Mouse (Mus musculus): Measurements from ENCODE around the gene Arhgef18. TPM values are rescaled to one million over a fixed set of nuclear protein-coding genes. Genes with fewer than 3 reads are reported as not detected.

Arhgef18 gene
- polyA plus RNA-seq, 1 experiment from 2014 or later, result 1.8 TPM

DNA sequence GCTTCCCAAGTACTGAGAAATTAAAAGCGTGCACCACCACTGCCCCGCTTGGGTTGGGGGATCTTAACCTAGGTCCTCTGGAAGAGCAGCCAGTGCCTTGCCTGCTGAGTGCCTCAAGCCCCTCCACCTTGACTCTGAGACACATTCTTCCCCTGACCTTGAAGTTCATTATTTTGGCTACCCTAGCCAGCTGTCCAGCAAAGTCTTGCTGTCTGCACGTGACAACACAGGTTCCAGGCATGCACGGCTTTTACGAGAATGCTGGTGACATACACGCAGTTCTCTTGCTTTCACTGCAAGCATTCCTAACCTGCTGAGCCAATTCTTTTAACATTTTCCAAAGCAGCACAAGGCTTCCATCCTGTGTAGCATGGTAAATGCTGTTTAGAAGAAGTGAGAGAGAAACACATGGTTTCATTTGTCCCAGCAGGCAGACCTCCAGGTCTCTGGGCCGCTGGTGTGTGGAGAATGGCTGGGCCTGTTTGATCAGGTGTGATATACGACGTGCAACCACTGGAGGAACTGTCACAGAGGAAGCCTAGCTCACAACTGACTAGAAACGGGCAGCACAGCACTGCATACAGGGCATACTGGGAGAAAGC, 27.4 kb downstream of the Arhgef18 start:
- H3K9ac ChIP-seq, result no peak overlapping the region
- no peak overlapping the region for H3K4me3 ChIP-seq (replicated peaks)
- H3K27me3 ChIP-seq, result no peaks in the 10 kb centered on the region
- H3K9me3 ChIP-seq (replicated peaks), result no peaks in the 10 kb centered on the region
- H3K36me3 ChIP-seq (replicated peaks), result no peaks in the 10 kb centered on the region
- no peak for ATAC-seq (ENCODE audit: insufficient read depth)
- H3K4me2 ChIP-seq, result no peak overlapping the region
- H3K27ac ChIP-seq (replicated peaks), result no peak overlapping the region
- peaks cover 13% of the 10 kb centered on the region for H3K4me1 ChIP-seq (replicated peaks)
- 80% methylated on average over 10 of the region's 10 CpGs for WGBS (ENCODE audit: insufficient replicate concordance)

DNA sequence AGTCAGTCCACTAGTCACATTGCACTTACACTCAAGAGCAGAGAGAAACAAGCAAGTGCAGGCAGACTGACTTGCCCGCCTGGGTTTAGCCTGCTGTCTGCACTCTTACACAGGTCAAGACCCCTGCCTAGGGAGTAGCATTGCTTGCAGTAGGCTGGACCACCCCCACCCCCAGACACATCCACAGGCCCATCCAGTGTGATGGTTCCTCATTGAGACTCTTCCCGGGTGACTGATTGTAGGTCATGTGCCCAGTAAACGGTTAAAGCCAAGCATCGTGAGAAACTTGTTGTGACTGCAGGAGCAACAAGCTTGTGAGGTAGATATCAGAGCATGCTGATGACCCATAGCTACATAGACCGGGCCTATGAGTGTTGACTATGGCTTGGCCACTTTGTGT, 28.7 kb downstream of the Arhgef18 start:
- H3K27me3 ChIP-seq, result no peaks in the 10 kb centered on the region
- H3K9me3 ChIP-seq (replicated peaks), result no peaks in the 10 kb centered on the region
- H3K4me2 ChIP-seq, result no peak overlapping the region
- no peaks in the 10 kb centered on the region for H3K36me3 ChIP-seq (replicated peaks)
- H3K27ac ChIP-seq (replicated peaks), result no peak overlapping the region
- no peak for ATAC-seq (ENCODE audit: insufficient read depth)
- no peak overlapping the region for H3K4me3 ChIP-seq (replicated peaks)
- WGBS (ENCODE audit: insufficient replicate concordance), result 68% methylated on average over 5 of the region's 5 CpGs
- H3K4me1 ChIP-seq (replicated peaks), result peaks cover 2% of the 10 kb centered on the region; the same call in 1 of the 2 replicates
- H3K9ac ChIP-seq, result no peak overlapping the region

DNA sequence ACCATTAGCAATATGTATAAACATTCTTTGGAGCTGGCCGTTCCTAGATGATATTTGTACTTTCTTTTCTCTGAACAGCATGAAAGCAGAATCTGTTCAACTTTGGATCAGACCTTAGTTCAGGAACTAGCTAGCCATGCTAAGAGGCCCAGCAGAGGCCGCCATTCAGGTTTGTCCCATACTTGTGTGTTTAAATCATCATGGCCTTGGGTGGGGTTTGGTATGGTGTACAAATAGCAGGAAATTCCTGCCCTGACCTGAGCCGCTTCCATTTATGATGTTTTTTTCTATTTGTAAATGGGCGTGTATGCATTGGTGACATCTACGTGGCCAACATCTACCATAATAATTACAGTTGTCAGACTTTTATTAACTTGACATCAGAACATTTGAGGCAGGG, 32.4 kb downstream of the Arhgef18 start:
- no peak for ATAC-seq (ENCODE audit: insufficient read depth)
- Histone ChIP-seq H3K4me1 (replicated peaks) (no peaks in the 10 kb centered on the region), H3K36me3 (replicated peaks) (peaks cover 34% of the 10 kb centered on the region), H3K9ac (no peak overlapping the region), H3K4me3 (replicated peaks) (no peak overlapping the region), H3K4me2 (no peak overlapping the region), H3K9me3 (replicated peaks) (no peaks in the 10 kb centered on the region), H3K27me3 (no peaks in the 10 kb centered on the region), H3K27ac (replicated peaks) (no peak overlapping the region)
- WGBS (ENCODE audit: insufficient replicate concordance), result 79% methylated on average over 5 of the region's 5 CpGs

DNA sequence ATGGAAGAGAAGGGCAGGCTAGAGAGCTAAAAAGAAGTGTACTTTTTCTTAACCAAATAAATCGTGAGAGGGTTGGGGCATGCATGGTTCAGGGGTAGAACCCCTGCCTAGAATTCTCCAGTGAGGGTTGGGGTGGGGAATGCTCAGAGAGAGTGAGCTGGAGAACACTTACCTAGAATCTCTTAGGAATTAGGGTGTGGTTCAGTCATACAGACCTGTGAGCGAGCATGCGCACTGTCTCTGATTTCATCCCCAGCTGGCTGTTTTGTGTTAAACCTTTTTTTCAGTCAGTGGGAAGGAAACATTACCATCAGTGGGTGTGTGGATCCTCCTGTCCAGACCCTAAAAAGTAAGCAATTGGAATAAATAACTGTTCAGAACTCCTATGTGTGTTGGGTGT, 33.4 kb downstream of the Arhgef18 start:
- H3K36me3 ChIP-seq (replicated peaks), result peaks cover 39% of the 10 kb centered on the region
- H3K4me2 ChIP-seq, result no peak overlapping the region
- no peaks in the 10 kb centered on the region for H3K4me1 ChIP-seq (replicated peaks)
- WGBS (ENCODE audit: insufficient replicate concordance), result 71% methylated on average over 3 of the region's 3 CpGs
- H3K9ac ChIP-seq, result no peak overlapping the region
- H3K27ac ChIP-seq (replicated peaks), result no peak overlapping the region
- H3K9me3 ChIP-seq (replicated peaks), result no peaks in the 10 kb centered on the region
- ATAC-seq (ENCODE audit: insufficient read depth), result no peak
- H3K4me3 ChIP-seq (replicated peaks), result no peak overlapping the region
- H3K27me3 ChIP-seq, result no peaks in the 10 kb centered on the region

DNA sequence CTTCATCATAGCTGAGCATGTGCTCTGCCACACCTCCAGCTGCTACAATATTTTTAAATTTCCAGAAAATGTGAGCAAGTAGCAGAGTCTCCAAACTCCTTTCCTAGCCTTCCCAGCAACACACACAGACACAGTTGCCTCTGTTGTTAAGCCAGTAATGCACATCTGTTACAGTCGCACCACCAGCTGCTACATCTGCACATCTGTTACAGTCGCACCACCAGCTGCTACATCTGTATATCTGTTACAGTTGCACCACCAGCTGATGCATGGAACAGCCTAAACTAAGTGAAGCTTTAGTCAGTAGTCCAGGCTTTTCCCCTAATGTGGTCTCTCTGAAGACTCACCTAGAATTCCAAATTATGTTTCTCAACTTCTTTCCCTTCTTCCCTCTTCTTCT, 35.6 kb downstream of the Arhgef18 start:
- Histone ChIP-seq H3K36me3 (replicated peaks) (peaks cover 59% of the 10 kb centered on the region), H3K9me3 (replicated peaks) (no peaks in the 10 kb centered on the region), H3K4me3 (replicated peaks) (no peak overlapping the region), H3K27me3 (no peaks in the 10 kb centered on the region), H3K27ac (replicated peaks) (no peak overlapping the region), H3K4me2 (no peak overlapping the region), H3K4me1 (replicated peaks) (no peaks in the 10 kb centered on the region), H3K9ac (no peak overlapping the region)
- ATAC-seq (ENCODE audit: insufficient read depth), result no peak
- 68% methylated on average over 2 of the region's 2 CpGs for WGBS (ENCODE audit: insufficient replicate concordance)

DNA sequence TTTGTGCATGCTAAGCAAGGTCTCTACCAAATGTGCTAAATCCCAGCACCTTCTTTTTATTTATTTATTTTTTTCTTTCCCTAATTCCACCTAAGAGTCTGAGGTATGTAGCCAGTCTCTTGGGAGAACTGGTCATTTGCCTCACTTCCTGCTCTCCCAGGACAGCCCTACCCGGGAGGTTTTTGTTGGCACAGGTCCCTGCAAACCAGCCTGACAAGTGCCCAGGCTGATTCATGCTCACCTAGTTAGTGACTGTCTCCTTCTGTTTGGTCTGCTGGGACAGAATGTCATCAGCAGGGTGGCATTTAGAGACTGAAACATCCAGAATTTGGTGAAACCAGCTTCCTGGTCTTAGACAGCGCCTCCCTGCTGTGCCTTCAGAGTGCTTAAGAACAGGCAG, 37.2 kb downstream of the Arhgef18 start:
- no peak overlapping the region for H3K9ac ChIP-seq
- 70% methylated on average over 2 of the region's 2 CpGs for WGBS (ENCODE audit: insufficient replicate concordance)
- H3K4me1 ChIP-seq (replicated peaks), result no peaks in the 10 kb centered on the region
- peaks cover 71% of the 10 kb centered on the region for H3K36me3 ChIP-seq (replicated peaks)
- ATAC-seq (ENCODE audit: insufficient read depth), result no peak
- no peak overlapping the region for H3K27ac ChIP-seq (replicated peaks)
- no peak overlapping the region for H3K4me3 ChIP-seq (replicated peaks)
- no peaks in the 10 kb centered on the region for H3K9me3 ChIP-seq (replicated peaks)
- no peak overlapping the region for H3K4me2 ChIP-seq
- no peaks in the 10 kb centered on the region for H3K27me3 ChIP-seq

DNA sequence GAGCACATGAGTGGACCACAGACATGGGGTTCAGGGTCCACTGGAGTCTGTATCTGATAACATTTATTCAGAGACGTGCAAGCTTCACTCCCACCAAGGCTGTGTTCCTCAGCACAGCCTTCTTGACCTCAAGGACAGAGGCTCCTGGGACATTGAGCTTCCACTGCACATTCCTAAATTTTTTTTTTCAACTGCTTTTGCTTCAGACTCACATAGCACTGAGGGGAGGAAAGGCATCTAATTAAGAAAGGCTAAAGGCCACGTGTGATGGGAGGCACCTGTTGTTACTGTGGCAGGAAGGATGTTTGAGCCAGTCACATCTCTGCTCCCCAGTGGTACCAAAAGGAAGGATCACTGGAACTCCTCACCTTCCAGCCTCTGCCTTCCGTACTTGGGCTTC, 38.3 kb downstream of the Arhgef18 start:
- Histone ChIP-seq H3K9ac (no peak overlapping the region), H3K27me3 (no peaks in the 10 kb centered on the region), H3K4me1 (replicated peaks) (no peaks in the 10 kb centered on the region), H3K4me3 (replicated peaks) (no peak overlapping the region), H3K36me3 (replicated peaks) (peaks cover 81% of the 10 kb centered on the region), H3K4me2 (no peak overlapping the region), H3K9me3 (replicated peaks) (no peaks in the 10 kb centered on the region), H3K27ac (replicated peaks) (no peak overlapping the region)
- no peak for ATAC-seq (ENCODE audit: insufficient read depth)
- 72% methylated on average over 3 of the region's 3 CpGs for WGBS (ENCODE audit: insufficient replicate concordance)

DNA sequence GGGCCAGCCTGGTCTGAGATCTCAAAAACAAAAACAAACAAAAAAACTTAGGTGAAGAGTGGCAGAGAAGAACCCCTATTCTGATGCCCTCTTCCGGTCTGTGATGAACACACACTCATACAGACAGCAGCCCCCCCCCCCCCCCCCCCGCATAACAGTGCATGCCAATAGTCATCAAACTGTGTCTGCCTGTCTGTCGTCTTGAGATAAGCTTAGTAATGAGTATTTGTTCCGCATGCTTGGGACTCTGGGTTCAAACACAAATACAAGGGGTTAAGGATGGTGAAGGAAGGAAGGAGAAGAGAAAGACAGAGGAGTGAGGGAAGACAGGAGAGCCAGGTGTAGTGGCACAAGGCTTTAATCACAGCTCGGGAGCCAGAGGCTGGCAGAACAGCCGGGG, 43.7 kb downstream of the Arhgef18 start:
- H3K4me1 ChIP-seq (replicated peaks), result 0 out of 2 replicates have a peak, but pooled peaks cover 3% of the 10 kb centered on the region
- no peak overlapping the region for H3K27ac ChIP-seq (replicated peaks)
- H3K9ac ChIP-seq, result no peak overlapping the region
- H3K9me3 ChIP-seq (replicated peaks), result no peaks in the 10 kb centered on the region
- 0 out of 2 replicates have a peak, but pooled peaks have one; percentile 37 for ATAC-seq (ENCODE audit: insufficient read depth)
- no peak overlapping the region for H3K4me2 ChIP-seq
- H3K36me3 ChIP-seq (replicated peaks), result peaks cover 87% of the 10 kb centered on the region
- no peaks in the 10 kb centered on the region for H3K27me3 ChIP-seq
- WGBS (ENCODE audit: insufficient replicate concordance), result 41% methylated on average over 6 of the region's 6 CpGs
- H3K4me3 ChIP-seq (replicated peaks), result no peak overlapping the region

DNA sequence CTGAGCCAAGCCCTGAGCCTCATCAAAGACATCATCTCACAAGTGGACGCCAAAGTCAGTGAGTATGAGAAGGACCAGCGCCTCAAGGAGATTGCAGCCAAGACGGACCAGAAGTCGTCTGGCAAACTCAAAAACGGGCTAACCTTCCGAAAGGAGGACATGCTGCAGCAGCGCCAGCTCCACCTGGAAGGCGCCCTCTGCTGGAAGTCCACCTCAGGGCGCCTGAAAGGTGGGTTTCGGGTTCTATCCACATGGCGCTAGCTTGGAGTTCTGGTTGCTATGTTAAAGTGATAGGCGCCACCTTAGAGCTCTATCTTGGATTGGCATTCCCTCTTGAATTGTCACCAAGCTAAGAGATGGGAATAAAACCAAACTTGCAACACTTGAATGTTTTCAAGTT, 46.7 kb downstream of the Arhgef18 start:
- ATAC-seq (ENCODE audit: insufficient read depth), result no peak
- Histone ChIP-seq H3K27me3 (no peaks in the 10 kb centered on the region), H3K36me3 (replicated peaks) (peaks cover 67% of the 10 kb centered on the region), H3K4me2 (no peak overlapping the region), H3K27ac (replicated peaks) (no peak overlapping the region), H3K4me1 (replicated peaks) (0 out of 2 replicates have a peak, but pooled peaks cover 3% of the 10 kb centered on the region), H3K9ac (no peak overlapping the region), H3K4me3 (replicated peaks) (no peak overlapping the region), H3K9me3 (replicated peaks) (no peaks in the 10 kb centered on the region)
- WGBS (ENCODE audit: insufficient replicate concordance), result 71% methylated on average over 12 of the region's 12 CpGs

DNA sequence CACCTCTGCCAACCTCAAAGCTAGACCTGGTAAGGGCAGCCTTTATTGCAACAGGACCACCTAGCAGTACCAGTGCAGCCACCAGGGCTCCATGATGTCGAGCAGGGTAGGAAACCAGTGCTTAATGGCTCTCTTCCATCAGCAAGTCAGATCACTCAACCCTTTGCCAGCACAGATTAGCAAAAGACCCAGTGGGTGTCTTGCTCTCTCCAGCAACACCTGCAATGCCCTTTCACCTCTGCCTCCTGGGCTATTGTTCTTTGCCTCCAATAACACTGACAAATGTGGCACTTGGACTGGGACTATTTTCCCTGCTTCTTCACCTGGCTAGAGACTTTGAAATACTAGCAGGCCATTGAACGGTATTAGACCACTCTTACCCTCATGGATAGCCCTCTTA, 56.4 kb downstream of the Arhgef18 start:
- no peak overlapping the region for H3K9ac ChIP-seq
- no peaks in the 10 kb centered on the region for H3K9me3 ChIP-seq (replicated peaks)
- H3K4me2 ChIP-seq, result no peak overlapping the region
- H3K4me1 ChIP-seq (replicated peaks), result no peaks in the 10 kb centered on the region
- no peaks in the 10 kb centered on the region for H3K27me3 ChIP-seq
- peaks cover 73% of the 10 kb centered on the region for H3K36me3 ChIP-seq (replicated peaks)
- no peak for ATAC-seq (ENCODE audit: insufficient read depth)
- WGBS (ENCODE audit: insufficient replicate concordance), result 70% methylated on average over 2 of the region's 2 CpGs
- H3K4me3 ChIP-seq (replicated peaks), result no peak overlapping the region
- no peak overlapping the region for H3K27ac ChIP-seq (replicated peaks)

DNA sequence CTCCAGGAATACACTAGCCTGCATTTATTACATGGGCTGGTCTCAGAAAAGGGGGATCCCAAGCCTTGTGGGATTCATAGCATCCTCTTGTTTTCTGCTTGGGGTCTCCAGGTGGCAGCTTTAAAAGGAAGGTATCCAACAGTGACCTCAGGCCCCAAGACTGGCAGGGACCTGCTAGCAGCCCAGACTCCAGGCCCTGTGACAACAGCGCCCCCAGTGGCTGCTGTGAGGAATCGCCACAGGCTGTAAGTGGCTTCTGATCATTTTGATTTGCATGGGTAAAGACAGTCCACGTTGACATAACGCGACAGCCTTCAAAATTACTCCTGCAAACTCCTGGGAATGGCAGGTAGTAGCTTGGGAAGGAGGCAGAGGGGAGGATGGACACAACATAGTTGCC, 57.9 kb downstream of the Arhgef18 start:
- ATAC-seq (ENCODE audit: insufficient read depth), result no peak
- Histone ChIP-seq H3K36me3 (replicated peaks) (peaks cover 85% of the 10 kb centered on the region), H3K27ac (replicated peaks) (no peak overlapping the region), H3K9ac (no peak overlapping the region), H3K4me1 (replicated peaks) (no peaks in the 10 kb centered on the region), H3K4me3 (replicated peaks) (no peak overlapping the region), H3K4me2 (no peak overlapping the region), H3K9me3 (replicated peaks) (no peaks in the 10 kb centered on the region), H3K27me3 (no peaks in the 10 kb centered on the region)
- 36% methylated on average over 5 of the region's 5 CpGs for WGBS (ENCODE audit: insufficient replicate concordance)

DNA sequence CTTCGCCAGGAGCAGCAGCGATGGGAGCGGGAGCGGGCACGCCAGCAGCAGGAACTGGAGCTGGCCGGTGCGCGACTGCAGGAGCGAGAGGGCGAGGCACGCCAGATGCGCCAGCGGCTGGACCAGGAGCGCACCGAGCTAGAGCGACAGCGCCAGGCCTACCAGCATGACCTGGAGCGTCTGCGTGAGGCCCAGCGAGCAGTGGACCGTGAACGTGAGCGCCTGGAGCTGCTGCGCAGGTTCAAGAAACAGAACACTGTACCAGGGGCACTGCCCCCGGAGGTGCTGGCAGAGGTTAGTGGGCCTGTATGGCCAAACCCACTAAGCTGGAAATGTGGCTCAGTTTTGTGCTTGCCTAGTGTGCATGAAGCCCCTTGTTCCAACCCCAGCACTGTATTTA, 59.2 kb downstream of the Arhgef18 start:
- no peak for ATAC-seq (ENCODE audit: insufficient read depth)
- H3K36me3 ChIP-seq (replicated peaks), result peaks cover 86% of the 10 kb centered on the region
- 90% methylated on average over 25 of the region's 25 CpGs for WGBS (ENCODE audit: insufficient replicate concordance)
- no peak overlapping the region for H3K27ac ChIP-seq (replicated peaks)
- no peak overlapping the region for H3K9ac ChIP-seq
- no peaks in the 10 kb centered on the region for H3K27me3 ChIP-seq
- no peaks in the 10 kb centered on the region for H3K4me1 ChIP-seq (replicated peaks)
- H3K4me3 ChIP-seq (replicated peaks), result no peak overlapping the region
- H3K9me3 ChIP-seq (replicated peaks), result no peaks in the 10 kb centered on the region
- H3K4me2 ChIP-seq, result no peak overlapping the region

Measured in liver, embryonic 15.5 days (tissue).